Mouse (Mus musculus): ENCODE data around the gene Map2k6. TPM values are rescaled to one million over a fixed set of nuclear protein-coding genes. Genes with fewer than 3 reads are reported as not detected.
A peak's percentile ranks its signal among the peaks of the same experiment; 100 is the strongest.
"Not testable (repeated sequence)": the region's sequence is repeated elsewhere in the genome, so short reads cannot be mapped to it uniquely, and the experiment has no call there.

Map2k6 gene
- 27.6 and 31.5 TPM in 2 replicates for polyA plus RNA-seq (2016; fragmentation: Nextera tagmentation; extraction: Ambion mirVana)

GRCm38 (mm10) chr11:110398553-110399239, at the start of gene Map2k6:
Gene Map2k6, plus strand, starts transcription at chr11:110399122.
- peak; percentile 94 for ATAC-seq (ENCODE audit: low FRiP score, low read depth)
- peaks cover 36% of the 10 kb centered on the region for H3K4me1 ChIP-seq

GRCm38 (mm10) chr11:110354261-110354660, 44.7 kb upstream of the Map2k6 start:
- H3K4me3 ChIP-seq = no peak overlapping the region
- no peak overlapping the region for H3K9ac ChIP-seq (replicated peaks)
- no peak overlapping the region for H3K27ac ChIP-seq (replicated peaks)
- WGBS = 87% methylated on average over 9 of the region's 9 CpGs
- no peaks in the 10 kb centered on the region for H3K4me1 ChIP-seq
- H3K9me3 ChIP-seq = no peaks in the 10 kb centered on the region
- no peak for ATAC-seq (ENCODE audit: low FRiP score, low read depth)
- no peak overlapping the region for H3K4me2 ChIP-seq (replicated peaks)
- no peaks in the 10 kb centered on the region for H3K36me3 ChIP-seq
- no peaks in the 10 kb centered on the region for H3K27me3 ChIP-seq

More at GRCm38 (mm10) chr11:110398553-110399239, at the start of gene Map2k6:
- Histone ChIP-seq H3K27ac (replicated peaks) (no peak within 1 kb of the TSS), H3K27me3 (peaks cover 12% of the 10 kb centered on the region; the same call in 1 of the 2 replicates), H3K36me3 (no peaks in the 10 kb centered on the region), H3K9ac (replicated peaks) (peak within 1 kb of the TSS; percentile 61), H3K4me3 (peak within 1 kb of the TSS; percentile 51), H3K4me2 (replicated peaks) (peak within 1 kb of the TSS; percentile 54), H3K9me3 (no peaks in the 10 kb centered on the region)
- WGBS = 10% methylated on average over 20 of the region's 20 CpGs

DNA sequence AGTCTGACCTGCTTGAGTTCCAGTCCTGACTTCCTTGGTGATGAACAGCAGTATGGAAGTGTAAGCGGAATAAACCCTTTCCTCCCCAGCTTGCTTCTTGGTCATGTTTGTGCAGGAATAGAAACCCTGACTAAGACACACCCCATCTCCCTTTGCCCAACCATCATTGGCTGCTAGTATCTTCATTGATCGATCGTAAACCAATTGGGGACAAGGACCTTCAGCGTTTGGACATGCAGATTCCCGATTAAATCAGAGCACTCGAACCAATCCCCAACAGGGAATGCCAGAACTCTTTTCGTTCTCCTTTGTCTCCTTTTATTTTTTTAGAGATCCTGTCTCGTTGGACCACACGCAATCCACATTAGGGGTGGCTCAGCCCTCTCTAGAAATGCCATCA, 43.8 kb upstream of the Map2k6 start:
- H3K9ac ChIP-seq (replicated peaks); H3K4me1 ChIP-seq; ATAC-seq (ENCODE audit: low FRiP score, low read depth); H3K27me3 ChIP-seq; H3K4me3 ChIP-seq; H3K27ac ChIP-seq (replicated peaks); H3K36me3 ChIP-seq; H3K9me3 ChIP-seq; H3K4me2 ChIP-seq (replicated peaks): not testable (repeated sequence)
- WGBS = 86% methylated on average over 9 of the region's 9 CpGs

DNA sequence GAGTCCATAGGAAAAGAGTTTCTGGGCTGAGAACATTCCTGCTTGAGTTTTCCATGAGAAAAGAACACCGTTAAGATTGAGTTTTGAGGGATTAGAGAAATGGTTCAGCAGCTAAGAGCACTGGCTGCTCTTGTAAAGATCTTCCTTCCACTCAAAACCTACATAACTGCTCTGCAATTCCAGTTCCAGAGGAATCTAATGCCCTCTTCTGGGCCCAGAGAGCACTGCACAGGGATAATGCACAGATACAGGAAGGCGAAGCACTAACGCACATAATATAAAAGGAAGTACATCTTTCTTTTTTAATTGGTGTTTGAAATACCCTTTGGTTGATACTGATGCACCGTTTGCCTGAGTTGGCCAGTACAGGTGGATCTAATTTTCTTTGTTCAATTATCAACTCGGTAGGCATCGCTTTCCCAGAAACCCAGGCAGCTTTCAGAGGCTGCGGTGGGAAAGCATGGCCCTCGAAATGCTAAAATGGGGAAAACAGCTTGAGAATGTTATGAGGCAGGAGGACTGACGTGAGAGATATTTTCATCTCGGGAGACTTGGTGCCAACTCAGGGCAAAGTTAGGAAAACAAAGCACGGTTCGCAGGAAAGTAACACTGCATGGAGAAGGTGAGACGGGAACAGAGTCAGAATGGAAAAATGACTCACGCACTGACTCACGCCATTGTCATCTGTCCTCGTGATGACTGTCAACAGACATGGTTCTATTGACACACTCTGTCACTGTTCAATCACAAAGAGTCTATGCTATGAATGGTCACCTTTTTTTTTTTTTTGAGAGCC, 41.0 kb upstream of the Map2k6 start:
- 71% methylated on average over 16 of the region's 16 CpGs for WGBS
- no peak for ATAC-seq (ENCODE audit: low FRiP score, low read depth)
- Histone ChIP-seq H3K9me3 (0 out of 2 replicates have a peak, but pooled peaks cover 4% of the 10 kb centered on the region), H3K9ac (replicated peaks) (no peak overlapping the region), H3K4me1 (no peaks in the 10 kb centered on the region), H3K36me3 (no peaks in the 10 kb centered on the region), H3K27me3 (no peaks in the 10 kb centered on the region), H3K4me3 (no peak overlapping the region), H3K27ac (replicated peaks) (no peak overlapping the region), H3K4me2 (replicated peaks) (no peak overlapping the region)

DNA sequence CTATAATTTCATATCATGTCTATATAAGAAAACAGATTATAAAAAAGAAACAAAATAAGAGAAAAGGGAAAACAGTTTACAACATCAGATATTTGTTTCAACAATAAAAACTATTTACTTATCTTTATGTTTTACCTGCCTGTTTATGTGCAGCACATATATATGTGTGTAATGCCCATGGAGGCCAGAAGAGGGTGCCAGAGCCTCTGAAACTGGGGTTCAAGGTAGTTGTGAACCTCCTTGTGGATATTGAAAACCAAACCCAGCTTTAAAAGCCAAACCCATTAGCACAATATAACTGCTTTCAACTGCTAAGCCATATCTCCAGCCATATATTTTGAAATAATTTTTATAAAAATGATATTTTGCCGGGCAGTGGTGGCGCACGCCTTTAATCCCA, 33.9 kb upstream of the Map2k6 start:
- 0 out of 2 replicates have a peak, but pooled peaks cover 3% of the 10 kb centered on the region for H3K4me1 ChIP-seq
- no peak overlapping the region for H3K9ac ChIP-seq (replicated peaks)
- H3K9me3 ChIP-seq = no peaks in the 10 kb centered on the region
- ATAC-seq (ENCODE audit: low FRiP score, low read depth) = no peak
- no peaks in the 10 kb centered on the region for H3K27me3 ChIP-seq
- WGBS = 71% methylated on average over 3 of the region's 3 CpGs
- no peak overlapping the region for H3K27ac ChIP-seq (replicated peaks)
- H3K36me3 ChIP-seq = no peaks in the 10 kb centered on the region
- no peak overlapping the region for H3K4me3 ChIP-seq
- no peak overlapping the region for H3K4me2 ChIP-seq (replicated peaks)

DNA sequence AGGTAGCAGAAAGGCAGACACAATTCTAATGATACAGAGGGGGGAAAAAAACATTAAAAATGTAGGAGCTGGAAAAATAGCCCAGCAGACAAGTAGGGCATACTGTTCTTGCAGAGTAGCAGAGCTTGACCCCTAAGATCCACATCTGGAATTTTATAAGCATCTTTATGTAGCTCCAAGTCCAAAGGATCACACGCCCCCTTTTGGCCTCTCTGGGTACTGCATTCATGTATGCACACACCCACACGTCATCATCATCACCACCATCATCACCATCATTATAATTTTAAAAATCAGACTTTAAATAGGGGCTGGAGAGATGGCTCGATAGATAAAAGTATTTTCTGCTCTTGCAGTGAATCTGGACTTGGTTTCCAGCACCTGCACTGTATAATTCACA, 32.0 kb upstream of the Map2k6 start:
- Histone ChIP-seq H3K9ac (replicated peaks) (no peak overlapping the region), H3K27me3 (no peaks in the 10 kb centered on the region), H3K4me1 (0 out of 2 replicates have a peak, but pooled peaks cover 3% of the 10 kb centered on the region), H3K27ac (replicated peaks) (no peak overlapping the region), H3K36me3 (no peaks in the 10 kb centered on the region), H3K9me3 (no peaks in the 10 kb centered on the region), H3K4me2 (replicated peaks) (no peak overlapping the region), H3K4me3 (no peak overlapping the region)
- 78% methylated on average over 3 of the region's 3 CpGs for WGBS
- no peak for ATAC-seq (ENCODE audit: low FRiP score, low read depth)

GRCm38 (mm10) chr11:110367638-110368037, 31.3 kb upstream of the Map2k6 start:
- Histone ChIP-seq H3K36me3 (no peaks in the 10 kb centered on the region), H3K4me1 (0 out of 2 replicates have a peak, but pooled peaks cover 3% of the 10 kb centered on the region), H3K4me3 (no peak overlapping the region), H3K27me3 (no peaks in the 10 kb centered on the region), H3K9me3 (no peaks in the 10 kb centered on the region), H3K9ac (replicated peaks) (no peak overlapping the region), H3K27ac (replicated peaks) (no peak overlapping the region), H3K4me2 (replicated peaks) (no peak overlapping the region)
- WGBS = 91% methylated on average over 13 of the region's 13 CpGs
- ATAC-seq (ENCODE audit: low FRiP score, low read depth) = no peak

GRCm38 (mm10) chr11:110369312-110370019, 29.5 kb upstream of the Map2k6 start:
- no peak for ATAC-seq (ENCODE audit: low FRiP score, low read depth)
- no peaks in the 10 kb centered on the region for H3K27me3 ChIP-seq
- WGBS = 22% methylated on average over 15 of the region's 15 CpGs
- no peaks in the 10 kb centered on the region for H3K36me3 ChIP-seq
- H3K4me3 ChIP-seq = no peak overlapping the region
- H3K27ac ChIP-seq (replicated peaks) = no peak overlapping the region
- H3K4me2 ChIP-seq (replicated peaks) = no peak overlapping the region; the same call in 1 of the 2 replicates
- H3K9ac ChIP-seq (replicated peaks) = no peak overlapping the region
- no peaks in the 10 kb centered on the region for H3K9me3 ChIP-seq
- 0 out of 2 replicates have a peak, but pooled peaks cover 3% of the 10 kb centered on the region for H3K4me1 ChIP-seq

DNA sequence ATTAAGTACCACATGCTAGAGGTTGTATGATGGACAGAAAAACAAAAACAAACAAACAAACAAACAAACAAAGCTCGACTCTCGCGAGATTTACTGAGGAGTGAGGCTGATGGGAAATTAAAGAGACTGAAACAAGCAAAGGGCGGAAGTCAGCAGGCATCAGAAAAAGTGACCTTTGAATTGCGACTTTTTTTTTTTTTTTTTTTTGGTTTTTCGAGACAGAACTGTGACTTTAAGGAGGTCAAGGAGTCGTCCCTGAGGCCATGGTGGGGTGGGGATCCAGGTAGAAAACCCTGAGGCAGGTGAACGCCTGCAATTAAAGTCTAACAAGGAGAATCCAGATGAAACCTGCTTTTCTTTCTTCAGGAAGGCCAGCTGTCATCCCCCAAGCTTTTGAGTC, 27.1 kb upstream of the Map2k6 start:
- no peak overlapping the region for H3K4me2 ChIP-seq (replicated peaks)
- H3K9me3 ChIP-seq = no peaks in the 10 kb centered on the region
- H3K27me3 ChIP-seq = no peaks in the 10 kb centered on the region
- no peaks in the 10 kb centered on the region for H3K36me3 ChIP-seq
- H3K9ac ChIP-seq (replicated peaks) = no peak overlapping the region
- 0 out of 2 replicates have a peak, but pooled peaks cover 3% of the 10 kb centered on the region for H3K4me1 ChIP-seq
- no peak overlapping the region for H3K27ac ChIP-seq (replicated peaks)
- WGBS = 71% methylated on average over 8 of the region's 8 CpGs
- H3K4me3 ChIP-seq = no peak overlapping the region
- ATAC-seq (ENCODE audit: low FRiP score, low read depth) = no peak

DNA sequence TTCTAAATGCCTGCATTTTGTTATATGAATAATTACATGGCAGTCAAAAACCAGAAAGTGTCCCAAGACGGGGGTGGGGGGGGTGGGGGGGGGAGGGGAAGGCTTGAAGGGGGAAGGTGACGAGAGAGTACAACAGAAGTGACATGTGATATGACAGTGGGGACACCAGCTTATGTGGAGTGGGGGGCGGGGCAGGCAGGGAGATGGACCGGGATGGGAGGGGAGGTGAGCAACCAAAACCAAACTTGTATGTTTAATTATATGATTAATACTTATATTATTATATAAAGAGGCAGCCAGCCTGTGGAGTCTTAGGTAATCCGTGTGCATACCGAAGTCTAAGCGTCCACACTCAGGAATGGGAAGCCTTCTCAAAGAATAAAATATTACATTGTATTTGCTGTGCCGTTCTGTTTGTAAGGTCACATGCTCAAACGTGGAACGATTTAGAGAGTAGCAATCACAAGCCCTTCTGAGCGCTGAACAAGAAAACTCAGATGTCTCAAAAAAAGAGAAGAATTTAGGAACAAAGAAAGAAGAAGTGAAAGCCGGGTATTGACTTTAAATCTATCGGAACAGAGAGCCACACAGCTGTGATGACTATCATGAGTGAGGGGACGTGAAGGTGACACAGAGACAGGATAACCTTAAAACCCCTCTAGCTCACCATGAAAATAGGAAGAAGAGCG, 26.5 kb upstream of the Map2k6 start:
- H3K27me3 ChIP-seq = no peaks in the 10 kb centered on the region
- H3K4me1 ChIP-seq = 0 out of 2 replicates have a peak, but pooled peaks cover 3% of the 10 kb centered on the region
- ATAC-seq (ENCODE audit: low FRiP score, low read depth) = no peak
- no peaks in the 10 kb centered on the region for H3K36me3 ChIP-seq
- H3K4me3 ChIP-seq = no peak overlapping the region
- no peak overlapping the region for H3K4me2 ChIP-seq (replicated peaks)
- no peak overlapping the region for H3K9ac ChIP-seq (replicated peaks)
- no peak overlapping the region for H3K27ac ChIP-seq (replicated peaks)
- WGBS = 80% methylated on average over 15 of the region's 15 CpGs
- H3K9me3 ChIP-seq = no peaks in the 10 kb centered on the region

GRCm38 (mm10) chr11:110374036-110374435, 24.9 kb upstream of the Map2k6 start:
- no peak overlapping the region for H3K27ac ChIP-seq (replicated peaks)
- no peak for ATAC-seq (ENCODE audit: low FRiP score, low read depth)
- H3K4me3 ChIP-seq = no peak overlapping the region
- H3K4me1 ChIP-seq = 0 out of 2 replicates have a peak, but pooled peaks cover 3% of the 10 kb centered on the region
- H3K9me3 ChIP-seq = no peaks in the 10 kb centered on the region
- 84% methylated on average over 9 of the region's 9 CpGs for WGBS
- H3K36me3 ChIP-seq = no peaks in the 10 kb centered on the region
- no peak overlapping the region for H3K9ac ChIP-seq (replicated peaks)
- no peak overlapping the region for H3K4me2 ChIP-seq (replicated peaks)
- H3K27me3 ChIP-seq = 0 out of 2 replicates have a peak, but pooled peaks cover 2% of the 10 kb centered on the region

All from midbrain, embryonic 12.5 days (tissue).